ENCODE assay signal across 15 mouse cellular contexts in the genomic region with DNA sequence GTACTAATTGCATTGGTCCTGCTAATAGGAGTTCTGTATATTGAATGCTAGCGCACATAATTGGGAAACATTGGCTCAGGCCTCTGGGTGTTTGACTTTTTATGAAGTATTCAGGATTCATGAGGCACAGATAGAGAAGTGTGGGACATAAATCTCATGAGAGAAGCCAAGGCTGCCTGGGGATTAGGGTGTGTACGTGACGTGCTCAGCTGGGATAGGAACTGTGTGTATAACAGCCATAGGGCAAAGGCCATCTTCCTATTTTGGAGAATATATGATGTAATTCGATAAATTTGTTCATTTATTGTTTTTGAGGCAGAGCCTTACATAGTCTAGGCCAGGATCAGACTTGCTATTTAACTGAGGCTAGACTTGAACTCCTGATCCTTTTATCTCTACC.
"Had no signal": no experiment of that assay in that cellular context is flagged by ENCODE, and none has a peak within 500 bp of the region (broad histone marks: within the 10 kb centered on the region; RNA-seq: fewer than 3 reads in every experiment).

No protein-coding gene starts in this region.

- H3K4me1 ChIP-seq: neural tube, embryonic 15.5 days; stomach, embryonic 15.5 days had no signal

- DNase-seq: retina, postnatal 1 day; right cerebral cortex, adult 18-20 months; right cerebral cortex, postnatal 14 days; right cerebral cortex, postnatal 25 days; right cerebral cortex, postnatal 4 days; spleen, adult 18-20 months; thymus, adult 18-20 months; thymus, adult 2 months; thymus, postnatal 14 days; thymus, postnatal 25 days; thymus, postnatal 36 days; thymus, postnatal 4 days had no signal

- H3K27ac ChIP-seq: neural tube, embryonic 15.5 days; stomach, embryonic 15.5 days; stomach, postnatal 0 days had no signal

- H3K9ac ChIP-seq: neural tube, embryonic 15.5 days; stomach, embryonic 15.5 days had no signal

- H3K4me2 ChIP-seq: neural tube, embryonic 15.5 days; stomach, embryonic 15.5 days had no signal

- H3K9me3 ChIP-seq: neural tube, embryonic 15.5 days; stomach, embryonic 15.5 days had no signal

- H3K4me3 ChIP-seq: neural tube, embryonic 15.5 days; stomach, embryonic 15.5 days had no signal

- H3K27me3 ChIP-seq: neural tube, embryonic 15.5 days; stomach, embryonic 15.5 days had no signal
